Mouse (Mus musculus) G1E (cell line): ENCODE data around the gene Isx. TPM values are rescaled to one million over a fixed set of nuclear protein-coding genes. Genes with fewer than 3 reads are reported as not detected.

Experiments
- ATAC-seq: 2 replicates; pipeline ENCODE4 v1.8.0; 2016; ENCODE audit warnings: mild to moderate bottlenecking; ENCODE audit not compliant: insufficient number of reproducible peaks, poor library complexity, low FRiP score, severe bottlenecking; ENCODE audit errors: extremely low read depth
- DNase-seq: peaks from one replicate; pipeline ENCODE4 v3.0.0; 2012; ENCODE audit warnings: low spot score
- H3K27me3 ChIP-seq: 2 replicates; pipeline ENCODE4 v1.6.1; 2012; ENCODE audit warnings: mild to moderate bottlenecking, low read length, inconsistent platforms; ENCODE audit not compliant: insufficient read depth
- H3K36me3 ChIP-seq: replicated peaks from 2 replicates; pipeline ENCODE3; 2012; ENCODE audit warnings: mild to moderate bottlenecking, inconsistent platforms
- H3K4me1 ChIP-seq: 2 replicates; pipeline ENCODE4 v1.6.1; 2012; ENCODE audit warnings: low read depth, low read length, inconsistent platforms, mixed read lengths; ENCODE audit not compliant: insufficient read depth
- H3K4me3 ChIP-seq: 2 replicates; pipeline ENCODE4 v1.5.1; 2012; ENCODE audit warnings: low read depth, mild to moderate bottlenecking, inconsistent platforms, low read length, moderate library complexity, mixed read lengths
- H3K9me3 ChIP-seq: replicated peaks from 2 replicates; pipeline ENCODE4 v1.6.1; 2012; ENCODE audit warnings: inconsistent platforms
- CTCF ChIP-seq: IDR thresholded peaks from 2 replicates; pipeline ENCODE4 v1.5.1; 2012; ENCODE audit warnings: low read depth, low read length, inconsistent platforms, mixed read lengths
- GATA1 ChIP-seq: IDR thresholded peaks from 2 replicates; pipeline ENCODE4 v1.6.1; 2012; ENCODE audit warnings: borderline replicate concordance, low read length, inconsistent platforms, mixed read lengths
- GATA2 ChIP-seq: IDR thresholded peaks from 2 replicates; pipeline ENCODE4 v1.6.1; 2012; ENCODE audit warnings: low read depth, low read length, inconsistent platforms, borderline replicate concordance
- POLR2AphosphoS5 ChIP-seq: IDR thresholded peaks from 2 replicates; pipeline ENCODE4 v1.6.1; 2012; ENCODE audit warnings: low read depth, low read length, inconsistent platforms; ENCODE audit not compliant: insufficient replicate concordance
- TAL1 ChIP-seq: conservative IDR thresholded peaks from 2 replicates; pipeline ENCODE4 v1.6.1; 2012; ENCODE audit warnings: low read depth, low read length, inconsistent platforms, mixed read lengths
- polyA plus RNA-seq: library from polyadenylated mRNA; stranded (reverse); fragments of >175 nt; gene quantifications from 2 replicates; pipeline ENCODE4 v1.2.3, GENCODE M21; 2012
- total RNA-seq, 2 experiments: library from RNA; stranded (forward) in 1 of 2; stranded (reverse) in 1 of 2; fragments of 200-1000 nt in 1 of 2; fragments of >200 nt in 1 of 2; fragmentation: Nextera tagmentation in 1 of 2; gene quantifications; 2 replicates each; pipeline ENCODE4 v1.2.3; 2014 to 2017

Isx gene
- total RNA-seq (2014; fragmentation: Nextera tagmentation) = not detected in 2 replicates
- 0.27 TPM in 1 of 2 replicates, not detected in the other for total RNA-seq (2017)
- polyA plus RNA-seq = not detected in 2 replicates

DNA sequence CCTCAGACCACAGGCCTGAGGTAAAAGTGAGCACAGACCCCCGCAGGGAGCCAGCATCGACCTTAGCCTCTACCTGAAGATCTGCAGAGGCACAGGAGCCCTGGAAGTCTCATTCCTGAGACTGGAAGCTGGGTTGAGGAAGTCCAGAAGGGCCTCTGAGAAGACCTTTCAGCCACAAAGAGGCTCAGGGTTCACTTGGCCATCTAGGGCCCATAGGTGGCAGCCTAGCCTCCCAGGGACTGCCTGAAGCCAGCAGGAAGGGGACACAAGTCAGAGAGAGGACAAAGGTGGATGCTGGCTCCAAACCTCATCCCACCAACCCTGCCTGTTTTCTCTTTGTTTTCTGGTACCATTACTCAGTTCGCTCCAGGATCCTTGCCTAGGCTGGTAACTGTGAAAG, at the start of gene Isx:
TSS of gene Isx (plus strand) at position 234 of the 400 bp plus-strand sequence.
- TF ChIP-seq CTCF = no peak
- TF ChIP-seq POLR2AphosphoS5 = no peak
- no peak for TF ChIP-seq TAL1
- no peak for TF ChIP-seq GATA2
- no peak for TF ChIP-seq GATA1
- Histone ChIP-seq H3K4me3 (no peak within 1 kb of the TSS), H3K27me3 (no peaks in the 10 kb centered on the region), H3K36me3 (no peaks in the 10 kb centered on the region), H3K9me3 (no peaks in the 10 kb centered on the region), H3K4me1 (no peaks in the 10 kb centered on the region)
- ATAC-seq = no peak
- DNase-seq = no peak

DNA sequence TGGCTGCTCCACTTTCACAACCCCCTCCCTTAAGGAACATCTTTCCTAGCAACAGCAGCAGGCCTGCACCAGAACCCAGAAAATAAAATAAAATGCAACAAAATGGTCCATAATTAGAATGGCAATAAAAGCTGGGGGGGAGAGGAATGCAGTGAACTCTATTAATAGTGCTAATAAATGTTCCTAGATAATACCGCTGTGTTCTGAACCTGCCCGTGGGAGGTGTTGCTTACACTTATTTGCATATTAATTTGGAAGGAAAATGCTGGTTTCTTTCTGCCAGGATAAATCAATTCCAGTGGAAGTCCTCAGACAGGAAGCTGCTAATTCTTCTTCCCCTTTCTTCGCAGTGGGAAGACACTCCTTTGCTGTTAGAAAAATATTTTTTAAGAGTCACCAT, 45.3 kb upstream of the Isx start:
- DNase-seq (no peak), ATAC-seq (no peak)
- no peak for TF ChIP-seq CTCF
- TF ChIP-seq POLR2AphosphoS5 = no peak
- no peak for TF ChIP-seq GATA2
- TF ChIP-seq GATA1 = no peak
- TF ChIP-seq TAL1 = no peak

DNA sequence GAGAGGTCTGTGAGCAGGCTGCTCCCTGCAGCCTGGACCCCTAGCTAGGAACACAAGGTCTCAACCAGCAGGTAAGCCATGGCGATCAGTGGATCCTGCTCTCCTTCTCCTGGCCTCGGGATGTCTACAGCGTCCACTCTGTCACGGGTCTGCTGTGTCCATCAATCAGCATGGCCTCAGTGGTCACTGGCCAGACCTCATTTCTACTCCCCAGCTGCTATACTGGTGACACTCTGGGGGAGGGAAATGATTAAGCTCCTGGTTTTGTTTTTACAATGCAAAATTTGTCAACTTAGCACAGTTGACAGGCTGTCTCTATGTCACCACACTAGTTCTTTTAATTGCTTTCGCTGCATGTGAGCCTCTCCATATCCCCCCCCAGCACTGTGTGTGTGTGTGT, 41.7 kb upstream of the Isx start:
- Histone ChIP-seq H3K9me3 (no peaks in the 10 kb centered on the region), H3K36me3 (no peaks in the 10 kb centered on the region), H3K27me3 (no peaks in the 10 kb centered on the region), H3K4me1 (no peaks in the 10 kb centered on the region), H3K4me3 (no peak overlapping the region)
- no peak for ATAC-seq
- DNase-seq = no peak
- no peak for TF ChIP-seq GATA1
- no peak for TF ChIP-seq GATA2
- TF ChIP-seq POLR2AphosphoS5 = no peak
- TF ChIP-seq CTCF = no peak
- TF ChIP-seq TAL1 = no peak

More for the DNA sequence above, 45.3 kb upstream of the Isx start:
- Histone ChIP-seq H3K27me3 (no peaks in the 10 kb centered on the region), H3K9me3 (no peaks in the 10 kb centered on the region), H3K36me3 (no peaks in the 10 kb centered on the region), H3K4me1 (no peaks in the 10 kb centered on the region), H3K4me3 (no peak overlapping the region)

DNA sequence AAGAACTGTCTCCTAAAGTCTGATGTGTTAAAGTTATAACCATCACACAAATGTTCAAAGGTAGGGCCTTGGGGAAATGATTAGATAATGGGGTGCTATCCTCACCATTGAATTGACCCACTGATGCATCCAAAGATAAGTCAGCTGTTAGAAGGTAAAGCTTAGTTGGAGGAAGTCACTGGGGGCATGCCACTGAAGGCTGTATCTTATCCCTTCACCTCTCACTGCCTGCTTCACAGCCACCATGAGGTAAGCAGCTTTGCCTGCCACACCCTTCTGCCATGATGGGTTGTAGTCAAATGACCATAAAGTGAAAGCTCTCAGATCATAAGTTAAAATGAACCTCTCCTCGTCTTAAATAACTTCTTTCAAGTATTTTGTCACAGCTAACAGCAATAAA, 38.7 kb upstream of the Isx start:
- TF ChIP-seq CTCF = no peak
- no peak for TF ChIP-seq GATA1
- TF ChIP-seq GATA2 = no peak
- no peak for TF ChIP-seq POLR2AphosphoS5
- TF ChIP-seq TAL1 = no peak
- DNase-seq (no peak), ATAC-seq (no peak)
- Histone ChIP-seq H3K4me3 (no peak overlapping the region), H3K36me3 (no peaks in the 10 kb centered on the region), H3K27me3 (no peaks in the 10 kb centered on the region), H3K4me1 (no peaks in the 10 kb centered on the region), H3K9me3 (no peaks in the 10 kb centered on the region)

DNA sequence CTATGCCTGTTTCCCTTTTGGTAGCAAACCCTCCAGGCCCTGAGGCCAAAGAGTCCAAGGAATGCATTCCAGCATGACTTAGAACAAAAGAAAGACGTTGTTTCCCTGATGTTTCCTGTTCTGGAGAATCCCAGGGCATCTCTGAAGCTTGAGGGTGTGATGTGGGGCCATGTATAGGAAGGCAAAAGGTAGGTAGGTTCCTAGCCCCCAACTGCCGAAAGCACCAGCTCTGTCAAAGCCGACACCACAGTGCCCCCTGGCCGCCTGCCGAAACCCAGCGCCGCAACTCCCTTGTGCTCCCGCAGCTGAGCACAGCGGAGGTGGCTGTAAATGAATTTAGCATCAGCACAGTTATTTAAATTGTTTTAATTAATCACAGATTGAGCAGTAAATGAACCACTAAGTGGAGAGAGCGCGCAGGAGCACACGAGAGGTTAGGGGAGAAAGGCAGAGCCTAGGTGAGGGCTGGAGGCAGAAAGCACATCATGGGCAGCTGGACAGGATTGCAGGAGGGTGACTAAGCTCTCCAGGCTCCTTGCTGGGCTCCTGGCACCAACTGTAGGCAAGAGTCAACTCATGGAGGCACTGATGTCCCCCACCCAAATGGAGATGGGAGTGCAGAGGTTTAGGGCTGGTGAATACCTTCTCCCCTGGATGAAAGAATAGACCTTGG, 25.5 kb upstream of the Isx start:
- Histone ChIP-seq H3K36me3 (no peaks in the 10 kb centered on the region), H3K9me3 (no peaks in the 10 kb centered on the region), H3K4me3 (no peak overlapping the region), H3K27me3 (no peaks in the 10 kb centered on the region), H3K4me1 (no peaks in the 10 kb centered on the region)
- TF ChIP-seq GATA1 = no peak
- TF ChIP-seq TAL1 = no peak
- TF ChIP-seq CTCF = no peak
- TF ChIP-seq POLR2AphosphoS5 = no peak
- no peak for TF ChIP-seq GATA2
- DNase-seq = no peak
- ATAC-seq = no peak

DNA sequence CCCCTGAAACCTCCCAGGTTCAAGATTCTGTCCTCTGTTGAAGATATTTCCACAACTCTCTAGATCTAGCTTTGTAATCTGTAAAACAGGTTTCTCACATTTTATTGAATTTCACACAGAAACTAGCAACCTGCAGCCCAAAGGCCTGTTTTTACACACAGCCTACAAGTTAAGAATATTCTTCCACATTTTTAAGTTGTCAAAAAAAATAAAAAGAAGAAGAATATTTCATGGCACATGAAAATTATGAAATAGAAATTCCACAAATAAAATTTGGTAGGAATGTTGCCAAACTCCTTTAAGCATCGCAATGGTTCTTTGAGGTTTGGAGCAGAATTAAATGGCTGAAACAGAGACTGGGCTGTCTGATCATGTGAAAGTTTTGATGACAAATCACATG, 24.3 kb upstream of the Isx start:
- Histone ChIP-seq H3K4me1 (no peaks in the 10 kb centered on the region), H3K4me3 (no peak overlapping the region), H3K9me3 (no peaks in the 10 kb centered on the region), H3K27me3 (no peaks in the 10 kb centered on the region), H3K36me3 (no peaks in the 10 kb centered on the region)
- no peak for DNase-seq
- TF ChIP-seq POLR2AphosphoS5 (no peak), GATA1 (no peak), TAL1 (no peak), CTCF (no peak), GATA2 (no peak)
- ATAC-seq = no peak
